Mouse (Mus musculus) lung, embryonic 14.5 days (tissue): ENCODE results near the gene Atxn7. TPM values are rescaled to one million over a fixed set of nuclear protein-coding genes. Genes with fewer than 3 reads are reported as not detected.

ENCODE experiments used
- ATAC-seq: fragments of 200-750 bp; cut with Nextera tagmentation; 2 replicates; pipeline ENCODE4 v1.8.0; 2017; ENCODE audit warnings: mild to moderate bottlenecking, moderate TSS enrichment, moderate library complexity; ENCODE audit not compliant: insufficient read depth
- DNase-seq: peaks from one replicate; pipeline ENCODE4 v3.0.0-alpha.2; 2015
- H3K27ac ChIP-seq: fragments of 300-500 bp; sonication (generic); 2 replicates; pipeline ENCODE4 v1.5.1; 2014; ENCODE audit warnings: low read depth, mild to moderate bottlenecking, moderate library complexity
- H3K27me3 ChIP-seq: fragments of 300-500 bp; sonication (generic); 2 replicates; pipeline ENCODE4 v1.6.1; 2014; ENCODE audit warnings: low read length, control low read depth; ENCODE audit not compliant: insufficient read depth
- H3K36me3 ChIP-seq: fragments of 300-500 bp; sonication (generic); 2 replicates; pipeline ENCODE4 v1.6.1; 2014; ENCODE audit warnings: control low read depth; ENCODE audit not compliant: insufficient read depth
- H3K4me1 ChIP-seq: fragments of 300-500 bp; sonication (generic); 2 replicates; pipeline ENCODE4 v1.6.1; 2014; ENCODE audit warnings: antibody characterized with exemption, control low read depth; ENCODE audit not compliant: insufficient read depth
- H3K4me2 ChIP-seq: fragments of 300-500 bp; sonication (generic); 2 replicates; pipeline ENCODE4 v1.6.1; 2014; ENCODE audit warnings: mild to moderate bottlenecking
- H3K4me3 ChIP-seq: fragments of 300-500 bp; sonication (generic); 2 replicates; pipeline ENCODE4 v1.5.1; 2014; ENCODE audit warnings: low read depth, low read length
- H3K9ac ChIP-seq: fragments of 300-500 bp; sonication (generic); 2 replicates; pipeline ENCODE4 v1.6.1; 2014
- H3K9me3 ChIP-seq: fragments of 300-500 bp; sonication (generic); 2 replicates; pipeline ENCODE4 v1.6.1; 2016; ENCODE audit warnings: low read depth, low read length, control low read depth
- CTCF ChIP-seq: IDR thresholded peaks from 2 replicates; pipeline ENCODE4 v1.5.1; 2016; ENCODE audit warnings: antibody characterized with exemption, low read depth
- WGBS: fragments of 180-500 bp; shearing (Covaris S2); extraction: QIAGEN DNeasy Blood & Tissue Kit; methylation state at CpG from one replicate; pipeline ENCODE4 v1.1.7; 2014; 5-methylcytosine and 5-hydroxymethylcytosine counted together
- polyA plus RNA-seq: library from polyadenylated mRNA; unstranded; fragments of >200 nt; fragmentation: Nextera tagmentation; extraction: Ambion mirVana; gene quantifications from 2 replicates; pipeline ENCODE4 v1.2.1, GENCODE M21; 2014

The Atxn7 gene
- polyA plus RNA-seq, 1 experiment from 2014 or later: 6.0 TPM

DNA sequence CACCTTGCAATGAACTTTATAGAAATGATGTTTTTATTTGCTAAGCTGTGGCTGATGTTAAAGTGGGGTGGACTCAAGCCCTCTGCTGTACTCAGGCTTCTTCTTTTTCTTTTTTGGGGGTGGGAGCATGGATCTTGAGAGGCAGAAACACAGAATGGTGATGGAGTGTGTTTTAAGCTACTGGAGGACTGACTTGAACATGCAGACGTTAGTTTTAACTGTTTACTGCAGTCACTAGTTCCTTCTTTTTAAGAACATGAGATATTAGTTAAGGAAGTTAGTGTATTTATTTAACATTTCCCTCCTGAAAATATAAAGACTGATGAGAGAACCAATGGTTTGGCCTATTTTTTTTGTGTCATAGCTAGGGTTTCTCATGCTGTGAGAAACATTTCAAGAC is 2.3 kb downstream of the Atxn7 start:
- no peak for DNase-seq
- Histone ChIP-seq H3K4me1 (no peaks in the 10 kb centered on the region), H3K27me3 (no peaks in the 10 kb centered on the region), H3K27ac (no peak overlapping the region), H3K4me2 (no peak overlapping the region), H3K9ac (no peak overlapping the region), H3K4me3 (no peak overlapping the region), H3K36me3 (no peaks in the 10 kb centered on the region), H3K9me3 (no peaks in the 10 kb centered on the region)
- ATAC-seq: no peak
- WGBS: 51% methylated on average over 1 of the region's 1 CpGs
- TF ChIP-seq CTCF: no peak

DNA sequence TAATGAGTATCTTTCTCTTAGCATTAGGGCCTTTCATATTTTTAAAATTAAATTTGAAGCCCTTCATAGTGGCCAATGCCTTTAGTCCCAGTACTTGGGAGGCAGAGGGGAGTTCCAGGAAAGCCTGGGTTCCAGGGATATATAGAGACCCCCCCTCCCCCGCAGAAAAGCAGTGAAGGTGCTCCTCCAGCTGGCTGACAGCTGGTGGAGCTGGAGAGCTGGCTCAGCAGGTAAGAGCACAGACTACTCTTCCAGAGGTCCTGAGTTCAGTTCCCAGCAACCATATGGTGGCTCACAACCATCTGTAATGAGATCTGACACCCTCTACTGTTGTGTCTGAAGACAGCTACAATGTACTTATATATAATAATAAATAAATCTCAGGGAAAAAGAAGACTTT is 6.4 kb downstream of the Atxn7 start:
- Histone ChIP-seq H3K4me2 (no peak overlapping the region), H3K27ac (no peak overlapping the region), H3K4me3 (no peak overlapping the region), H3K36me3 (no peaks in the 10 kb centered on the region), H3K9ac (no peak overlapping the region), H3K27me3 (no peaks in the 10 kb centered on the region), H3K4me1 (no peaks in the 10 kb centered on the region), H3K9me3 (no peaks in the 10 kb centered on the region)
- WGBS: 41% methylated on average over 1 of the region's 1 CpGs
- no peak for TF ChIP-seq CTCF
- DNase-seq (no peak), ATAC-seq (no peak)

- Histone ChIP-seq H3K9ac (no peak overlapping the region), H3K27ac (no peak overlapping the region), H3K27me3 (no peaks in the 10 kb centered on the region), H3K36me3 (no peaks in the 10 kb centered on the region), H3K9me3 (no peaks in the 10 kb centered on the region), H3K4me3 (no peak overlapping the region), H3K4me2 (no peak overlapping the region), H3K4me1 (no peaks in the 10 kb centered on the region)
- ATAC-seq (no peak), DNase-seq (no peak)
- TF ChIP-seq CTCF: no peak
- WGBS: 73% methylated on average over 5 of the region's 5 CpGs
Observed at GRCm38 (mm10) chr14:13968476-13968875, 7.2 kb downstream of the Atxn7 start.

DNA sequence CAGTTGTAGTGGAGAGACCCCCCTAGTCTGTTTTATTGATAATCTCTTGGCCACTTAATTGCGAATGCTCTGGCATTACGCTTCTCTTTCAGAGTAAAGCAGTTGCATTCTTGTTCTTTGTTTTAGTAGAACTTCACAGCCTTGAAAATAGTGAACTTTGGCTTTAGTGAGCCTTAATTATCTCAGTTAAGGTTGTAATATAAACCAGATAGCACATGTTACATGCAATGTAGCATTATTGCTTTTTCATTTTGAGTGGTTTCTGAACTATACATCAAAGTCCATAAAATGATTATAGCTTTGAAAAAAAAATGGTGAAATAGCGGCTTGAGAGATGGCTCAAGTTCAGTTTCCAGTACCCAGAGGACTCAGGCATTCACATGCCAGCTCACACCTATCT is 9.3 kb downstream of the Atxn7 start:
- H3K9ac ChIP-seq: no peak overlapping the region

GRCm38 (mm10) chr14:13971644-13972234 is 10.5 kb downstream of the Atxn7 start:
- Histone ChIP-seq H3K36me3 (no peaks in the 10 kb centered on the region), H3K4me2 (no peak overlapping the region), H3K4me3 (no peak overlapping the region), H3K9ac (no peak overlapping the region), H3K27me3 (no peaks in the 10 kb centered on the region), H3K9me3 (no peaks in the 10 kb centered on the region), H3K4me1 (no peaks in the 10 kb centered on the region), H3K27ac (no peak overlapping the region)
- 47% methylated on average over 6 of the region's 6 CpGs for WGBS
- TF ChIP-seq CTCF: no peak
- no peak for ATAC-seq
- peak; percentile 1 for DNase-seq

More for the DNA sequence above, 9.3 kb downstream of the Atxn7 start:
- Histone ChIP-seq H3K27me3 (no peaks in the 10 kb centered on the region), H3K4me2 (no peak overlapping the region), H3K4me3 (no peak overlapping the region), H3K9me3 (no peaks in the 10 kb centered on the region), H3K36me3 (no peaks in the 10 kb centered on the region), H3K27ac (no peak overlapping the region), H3K4me1 (no peaks in the 10 kb centered on the region)
- ATAC-seq (no peak), DNase-seq (no peak)
- WGBS: 85% methylated on average over 3 of the region's 3 CpGs
- no peak for TF ChIP-seq CTCF

- Histone ChIP-seq H3K4me2 (no peak overlapping the region), H3K27me3 (no peaks in the 10 kb centered on the region), H3K4me1 (no peaks in the 10 kb centered on the region), H3K27ac (no peak overlapping the region), H3K36me3 (no peaks in the 10 kb centered on the region), H3K4me3 (no peak overlapping the region), H3K9me3 (no peaks in the 10 kb centered on the region), H3K9ac (no peak overlapping the region)
- peak; percentile 73 for DNase-seq
- 63% methylated on average over 1 of the region's 1 CpGs for WGBS
- peak; percentile 84 for ATAC-seq
- no peak for TF ChIP-seq CTCF
Observed at GRCm38 (mm10) chr14:13977498-13977897, 16.3 kb downstream of the Atxn7 start.

- WGBS: 30% methylated on average over 2 of the region's 2 CpGs
- Histone ChIP-seq H3K27ac (no peak overlapping the region), H3K36me3 (no peaks in the 10 kb centered on the region), H3K4me1 (no peaks in the 10 kb centered on the region), H3K4me2 (no peak overlapping the region), H3K27me3 (no peaks in the 10 kb centered on the region), H3K9me3 (no peaks in the 10 kb centered on the region), H3K4me3 (no peak overlapping the region), H3K9ac (no peak overlapping the region)
- DNase-seq (peak; percentile 6), ATAC-seq (no peak)
- no peak for TF ChIP-seq CTCF
Observed at GRCm38 (mm10) chr14:13981286-13981685, 20.0 kb downstream of the Atxn7 start.

- peak; percentile 10 for DNase-seq
Observed at GRCm38 (mm10) chr14:13982174-13982573, 20.9 kb downstream of the Atxn7 start.

More at GRCm38 (mm10) chr14:13982174-13982573, 20.9 kb downstream of the Atxn7 start:
- H3K4me3 ChIP-seq: no peak overlapping the region
- H3K9ac ChIP-seq: no peak overlapping the region
- TF ChIP-seq CTCF: peak; percentile 35
- 54% methylated on average over 2 of the region's 2 CpGs for WGBS
- no peak overlapping the region for H3K4me2 ChIP-seq
- H3K36me3 ChIP-seq: no peaks in the 10 kb centered on the region
- no peak for ATAC-seq
- H3K9me3 ChIP-seq: no peaks in the 10 kb centered on the region
- no peak overlapping the region for H3K27ac ChIP-seq
- H3K27me3 ChIP-seq: no peaks in the 10 kb centered on the region
- no peaks in the 10 kb centered on the region for H3K4me1 ChIP-seq
